ENCODE assay signal across 8 mouse cellular contexts in the genomic region with DNA sequence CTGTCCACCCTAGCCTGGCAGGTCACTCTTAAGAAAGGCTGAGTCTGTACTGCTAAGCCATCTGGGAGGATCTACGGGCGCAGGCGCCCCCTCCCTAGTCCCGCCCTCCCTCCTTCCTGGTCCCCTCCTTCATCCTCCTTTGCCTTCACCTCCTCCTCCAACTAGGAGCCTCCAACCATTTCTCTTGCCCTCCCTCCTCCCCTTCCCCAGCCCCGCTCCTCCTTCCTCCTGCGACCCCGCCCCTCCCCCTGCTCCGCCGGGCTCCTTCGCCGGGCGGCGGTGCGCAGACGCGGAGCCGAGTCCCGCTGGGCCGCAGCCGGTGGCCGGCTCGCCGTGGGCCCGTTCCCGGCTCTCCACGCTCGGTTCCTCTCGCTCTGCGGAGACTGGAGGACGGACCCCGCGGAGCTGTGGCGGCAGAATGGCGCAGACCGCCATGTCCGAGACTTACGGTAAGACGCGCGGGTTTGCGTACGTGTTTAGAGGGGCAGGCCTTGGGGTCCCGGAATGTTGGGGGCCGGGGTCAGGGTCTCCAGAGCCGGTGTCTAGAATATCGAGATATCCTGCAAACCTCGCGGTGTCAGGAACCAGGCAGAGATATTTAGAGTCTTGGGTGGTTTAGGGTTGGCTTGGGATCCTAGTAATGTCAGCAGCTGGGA. TPM values are rescaled to one million over a fixed set of nuclear protein-coding genes. Genes with fewer than 3 reads are reported as not detected.
DNase-seq lines count a peak whose midpoint lies in the region; ATAC-seq lines count a peak whose summit lies in the region.

A gene (plus strand): TSS at position 268 of the 656 bp plus-strand sequence.

- ATAC-seq in activated CD4-positive, CD25-positive, alpha-beta regulatory T cell, adult 4 months = peak; percentile 13
- peak; percentile 68 for ATAC-seq in megakaryocyte progenitor cell, adult 5-6 weeks (replicated peaks; ENCODE audit: poor library complexity)

- peak; percentile 92 for DNase-seq in embryo, embryonic 10.5 days (ENCODE audit: low spot score)
- DNase-seq in gastrocnemius, postnatal 14 days = peak; percentile 88
- peak; percentile 61 for DNase-seq in induced T-regulatory cell, adult 2 months (ENCODE audit: low read depth)
- peak; percentile 71 to 92 for DNase-seq in left cerebral cortex, postnatal 10 days (ENCODE audit: extremely low spot score in 1 of 2, low spot score in 2 of 2)
- DNase-seq in right cerebral cortex, postnatal 4 days = peak; percentile 91
- DNase-seq in B cell, adult 2 months = no peak

- intact Hi-C loops in gastrocnemius, postnatal 14 days (cut with DNase I; ENCODE audit: low total_unique reads) = no loop called here
- intact Hi-C loops in left cerebral cortex, postnatal 10 days (cut with DNase I) = no loop called here

RNA-seq across cellular contexts. Expression of the gene that starts here (rescaled TPM):
- 10 to 100 TPM; 14.2 to 20.3 TPM for polyA plus RNA-seq in activated CD4-positive, CD25-positive, alpha-beta regulatory T cell, adult 4 months (2017; shearing (Covaris generic))
- 10 to 100 TPM; 13.3 to 14.4 TPM for total RNA-seq in gastrocnemius, postnatal 14 days (2021)
- total RNA-seq in left cerebral cortex, postnatal 10 days (2021) = 10 to 100 TPM; 61.3 to 63.1 TPM
- 5.3 and 12.5 TPM in 2 replicates for total RNA-seq in megakaryocyte progenitor cell, adult 5-6 weeks (2015)
- 5.2 and 5.9 TPM in 2 replicates for total RNA-seq in megakaryocyte progenitor cell, adult 5-6 weeks (2017)

Comparison
In these comparisons a context has a peak if more than half of its experiments do, and no peak if none do; other contexts are left out.
1. RNA of the gene that starts here (total RNA-seq): 61.3 to 63.1 TPM in left cerebral cortex, postnatal 10 days; 13.3 to 14.4 TPM in gastrocnemius, postnatal 14 days and 5.2 to 12.5 TPM in megakaryocyte progenitor cell, adult 5-6 weeks; every median in the first group is over 4 times any median in the second.
2. DNase-seq: peak in embryo, embryonic 10.5 days (single experiment), gastrocnemius, postnatal 14 days (single experiment), induced T-regulatory cell, adult 2 months (single experiment), left cerebral cortex, postnatal 10 days (2 of 2) and right cerebral cortex, postnatal 4 days (single experiment); none in B cell, adult 2 months (0 of 2).